Mouse (Mus musculus) embryonic facial prominence, embryonic 11.5 days (tissue): ENCODE data around the gene Hspa1a. TPM values are rescaled to one million over a fixed set of nuclear protein-coding genes. Genes with fewer than 3 reads are reported as not detected.

ENCODE experiments used
- ATAC-seq: fragments of 200-750 bp; cut with Nextera tagmentation; replicated peaks from 2 replicates; pipeline ENCODE4 v1.8.0; 2017; ENCODE audit warnings: low read depth; ENCODE audit not compliant: insufficient number of reproducible peaks, low FRiP score, low TSS enrichment
- DNase-seq: peaks from one replicate; pipeline ENCODE4 v3.0.0-alpha.2; 2015; ENCODE audit warnings: low spot score
- H3K27ac ChIP-seq: fragments of 300-500 bp; sonication (generic); replicated peaks from 2 replicates; pipeline ENCODE4 v1.5.1; 2014; ENCODE audit warnings: mild to moderate bottlenecking, low read depth, low read length, control low read depth
- H3K27me3 ChIP-seq: fragments of 300-500 bp; sonication (generic); 2 replicates; pipeline ENCODE4 v1.6.1; 2014; ENCODE audit warnings: mild to moderate bottlenecking, low read length, moderate library complexity, mixed read lengths; ENCODE audit not compliant: control insufficient read depth, insufficient read depth
- H3K36me3 ChIP-seq: fragments of 300-500 bp; sonication (generic); replicated peaks from 2 replicates; pipeline ENCODE4 v1.6.1; 2014; ENCODE audit warnings: low read depth, mild to moderate bottlenecking, low read length, moderate library complexity, mixed read lengths; ENCODE audit not compliant: control insufficient read depth, insufficient read depth
- H3K4me1 ChIP-seq: fragments of 300-500 bp; sonication (generic); 2 replicates; pipeline ENCODE4 v1.6.1; 2014; ENCODE audit warnings: low read length, mixed read lengths; ENCODE audit not compliant: control insufficient read depth, insufficient read depth
- H3K4me2 ChIP-seq: fragments of 300-500 bp; sonication (generic); 2 replicates; pipeline ENCODE4 v1.6.1; 2014; ENCODE audit warnings: low read depth, mild to moderate bottlenecking, control low read depth, low read length, moderate library complexity
- H3K4me3 ChIP-seq: fragments of 300-500 bp; sonication (generic); 2 replicates; pipeline ENCODE4 v1.5.1; 2014; ENCODE audit warnings: low read depth, low read length, control low read depth
- H3K9ac ChIP-seq: fragments of 300-500 bp; sonication (generic); replicated peaks from 2 replicates; pipeline ENCODE4 v1.6.1; 2014; ENCODE audit warnings: mild to moderate bottlenecking, control low read depth, low read length
- H3K9me3 ChIP-seq: fragments of 300-500 bp; sonication (generic); replicated peaks from 2 replicates; pipeline ENCODE4 v1.6.1; 2016; ENCODE audit warnings: mild to moderate bottlenecking, low read length, inconsistent platforms, mixed read lengths; ENCODE audit not compliant: control insufficient read depth
- WGBS: fragments of 180-500 bp; shearing (Covaris S2); extraction: QIAGEN DNeasy Blood & Tissue Kit; methylation state at CpG from one replicate; pipeline ENCODE4 v1.1.7; 2014; 5-methylcytosine and 5-hydroxymethylcytosine counted together
- polyA plus RNA-seq: library from polyadenylated mRNA; unstranded; fragments of >200 nt; fragmentation: Nextera tagmentation; extraction: Ambion mirVana; gene quantifications from 2 replicates; pipeline ENCODE4 v1.2.1, GENCODE M21; 2014

Gene Hspa1a
- polyA plus RNA-seq, 1 experiment from 2014 or later: 1.7 TPM

DNA sequence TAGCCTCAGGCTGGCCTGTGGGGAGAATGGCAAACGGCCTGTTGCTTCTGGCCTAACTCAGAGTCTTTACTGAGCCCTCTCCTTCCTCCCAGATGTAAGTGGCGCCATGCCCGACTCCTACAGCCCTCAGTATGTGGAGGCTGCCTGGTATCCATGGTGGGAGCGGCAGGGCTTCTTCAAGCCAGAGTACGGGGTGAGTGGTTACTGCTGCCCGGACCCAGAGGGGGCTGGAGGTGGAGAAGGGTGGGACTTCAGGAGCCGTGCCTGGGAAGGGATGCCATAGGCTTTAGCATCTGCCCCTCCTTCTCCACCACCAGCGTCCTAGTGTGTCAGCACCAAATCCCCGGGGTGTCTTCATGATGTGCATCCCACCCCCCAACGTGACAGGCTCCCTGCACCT lies 33.2 kb upstream of the Hspa1a start:
- H3K9me3 ChIP-seq: no peaks in the 10 kb centered on the region
- H3K4me3 ChIP-seq: no peak overlapping the region
- H3K4me1 ChIP-seq: peaks cover 3% of the 10 kb centered on the region; the same call in 1 of the 2 replicates
- ATAC-seq (no peak), DNase-seq (no peak)
- no peaks in the 10 kb centered on the region for H3K27me3 ChIP-seq
- no peak overlapping the region for H3K4me2 ChIP-seq
- no peak overlapping the region for H3K27ac ChIP-seq
- H3K36me3 ChIP-seq: peaks cover 7% of the 10 kb centered on the region
- H3K9ac ChIP-seq: no peak overlapping the region
- 94% methylated on average over 10 of the region's 10 CpGs for WGBS

DNA sequence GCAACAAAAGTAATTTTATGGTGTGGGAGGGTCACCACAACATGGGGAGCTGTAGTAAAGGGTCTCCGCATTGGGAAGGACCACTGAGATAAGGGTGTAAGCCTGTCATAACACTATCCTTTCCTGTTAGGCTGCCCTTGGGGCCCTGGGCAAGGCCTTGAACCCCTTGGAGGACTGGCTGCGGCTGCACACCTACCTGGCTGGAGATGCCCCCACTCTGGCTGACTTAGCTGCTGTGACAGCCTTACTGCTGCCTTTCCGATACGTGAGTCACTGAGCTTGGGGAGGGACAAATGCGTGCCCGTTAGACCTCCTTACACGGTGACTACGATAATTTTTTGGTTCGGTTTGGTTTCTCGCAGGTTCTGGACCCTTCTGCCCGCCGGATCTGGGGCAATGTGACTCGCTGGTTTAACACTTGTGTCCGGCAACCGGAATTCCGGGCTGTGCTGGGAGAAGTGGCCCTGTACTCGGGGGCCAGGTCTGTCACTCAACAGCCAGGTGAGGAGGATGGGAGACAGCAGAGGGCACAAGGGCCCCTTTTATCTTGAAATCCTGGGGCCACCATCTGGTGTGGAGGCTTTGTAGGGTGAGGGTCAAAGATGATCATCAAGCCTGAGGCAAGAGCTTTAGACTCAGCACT lies 32.2 kb upstream of the Hspa1a start:
- Histone ChIP-seq H3K9me3 (no peaks in the 10 kb centered on the region), H3K4me2 (no peak overlapping the region), H3K9ac (no peak overlapping the region), H3K36me3 (peaks cover 7% of the 10 kb centered on the region), H3K27me3 (no peaks in the 10 kb centered on the region), H3K4me3 (no peak overlapping the region), H3K4me1 (peaks cover 3% of the 10 kb centered on the region; the same call in 1 of the 2 replicates), H3K27ac (no peak overlapping the region)
- ATAC-seq (no peak), DNase-seq (no peak)
- WGBS: 93% methylated on average over 17 of the region's 17 CpGs

GRCm38 (mm10) chr17:35003022-35003838 lies 31.3 kb upstream of the Hspa1a start:
- ATAC-seq: no peak
- H3K36me3 ChIP-seq: peaks cover 7% of the 10 kb centered on the region; the same call in 1 of the 2 replicates
- H3K27me3 ChIP-seq: no peaks in the 10 kb centered on the region
- H3K27ac ChIP-seq: no peak overlapping the region
- WGBS: 66% methylated on average over 9 of the region's 9 CpGs
- H3K4me2 ChIP-seq: peak overlapping the region; percentile 98
- H3K4me1 ChIP-seq: peaks cover 3% of the 10 kb centered on the region; the same call in 1 of the 2 replicates
- no peaks in the 10 kb centered on the region for H3K9me3 ChIP-seq
- peak overlapping the region; percentile 89; the same call in 1 of the 2 replicates for H3K4me3 ChIP-seq
- H3K9ac ChIP-seq: no peak overlapping the region; the same call in 1 of the 2 replicates
- DNase-seq: no peak

- peaks cover 3% of the 10 kb centered on the region; the same call in 1 of the 2 replicates for H3K4me1 ChIP-seq
- peak overlapping the region; percentile 98 for H3K4me2 ChIP-seq
- 10% methylated on average over 12 of the region's 12 CpGs for WGBS
- H3K27ac ChIP-seq: peak overlapping the region; percentile 56; the same call in 1 of the 2 replicates
- H3K9me3 ChIP-seq: no peaks in the 10 kb centered on the region
- no peaks in the 10 kb centered on the region for H3K27me3 ChIP-seq
- no peak for DNase-seq
- H3K36me3 ChIP-seq: peaks cover 7% of the 10 kb centered on the region; the same call in 1 of the 2 replicates
- H3K9ac ChIP-seq: peak overlapping the region; percentile 98
- no peak for ATAC-seq
- peak overlapping the region; percentile 89 for H3K4me3 ChIP-seq
Observed at GRCm38 (mm10) chr17:35002153-35002865, 30.4 kb upstream of the Hspa1a start.

DNA sequence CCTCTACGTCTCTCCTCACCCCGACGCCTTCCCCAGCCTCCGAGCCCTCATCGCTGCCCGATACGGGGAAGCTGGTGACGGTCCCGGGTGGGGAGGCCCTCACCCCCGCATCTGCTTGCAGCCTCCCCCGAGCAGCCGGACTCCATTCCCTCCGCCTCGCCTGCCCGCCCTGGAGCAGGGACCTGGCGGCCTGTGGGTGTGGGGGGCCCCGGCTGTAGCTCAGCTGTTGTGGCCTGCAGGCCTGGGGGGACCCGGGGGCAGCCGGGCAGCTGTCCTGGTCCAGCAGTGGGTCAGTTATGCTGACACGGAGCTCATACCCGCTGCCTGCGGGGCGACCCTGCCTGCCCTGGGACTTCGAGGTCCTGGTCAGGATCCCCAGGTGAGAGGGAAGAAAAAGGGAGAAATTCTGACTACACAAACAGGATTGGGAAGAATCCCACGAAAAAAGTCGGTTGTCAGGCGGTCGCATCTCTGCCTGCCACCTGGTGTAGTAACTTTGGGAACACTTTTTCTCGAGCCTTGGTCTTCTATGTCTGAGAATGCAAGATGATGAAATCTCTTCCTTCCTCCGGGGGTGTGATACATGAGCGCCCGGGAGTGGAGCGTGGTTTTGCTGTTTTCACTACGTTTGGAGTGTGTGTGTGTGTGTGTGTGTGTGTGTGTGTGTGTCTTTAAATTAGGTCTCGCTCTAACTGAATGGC lies 29.6 kb upstream of the Hspa1a start:
- Histone ChIP-seq H3K27ac (peak overlapping the region; percentile 96), H3K9ac (peak overlapping the region; percentile 98), H3K4me2 (peak overlapping the region; percentile 98), H3K9me3 (no peaks in the 10 kb centered on the region), H3K4me3 (peak overlapping the region; percentile 89), H3K4me1 (peaks cover 3% of the 10 kb centered on the region; the same call in 1 of the 2 replicates), H3K27me3 (no peaks in the 10 kb centered on the region), H3K36me3 (peaks cover 7% of the 10 kb centered on the region; the same call in 1 of the 2 replicates)
- DNase-seq: peak; percentile 39
- WGBS: under 1% methylated on average over 35 of the region's 35 CpGs
- ATAC-seq: peak; percentile 14; the same call in 1 of the 2 replicates

- 0% methylated on average over 83 of the region's 83 CpGs for WGBS
- H3K9ac ChIP-seq: peak within 1 kb of the TSS; percentile 98
- DNase-seq (peak; percentile 93), ATAC-seq (peak; percentile 88)
- H3K27ac ChIP-seq: peak within 1 kb of the TSS; percentile 96
- peak within 1 kb of the TSS; percentile 98 for H3K4me2 ChIP-seq
- peaks cover 7% of the 10 kb centered on the region; the same call in 1 of the 2 replicates for H3K36me3 ChIP-seq
- peaks cover 3% of the 10 kb centered on the region; the same call in 1 of the 2 replicates for H3K4me1 ChIP-seq
- H3K9me3 ChIP-seq: no peaks in the 10 kb centered on the region
- no peaks in the 10 kb centered on the region for H3K27me3 ChIP-seq
- peak within 1 kb of the TSS; percentile 89 for H3K4me3 ChIP-seq
Observed at GRCm38 (mm10) chr17:35000717-35001451, 28.9 kb upstream of the Hspa1a start, which contains the start of gene Vars. Gene Vars (plus strand): TSS chr17:35000987.
